Mouse (Mus musculus) megakaryocyte, embryonic 14.5 days (primary cell): Measurements from ENCODE around the gene Mras.

Experiments
- FLI1 ChIP-seq: IDR thresholded peaks from 2 replicates; pipeline ENCODE4 v1.6.1; 2012; ENCODE audit warnings: low read length, inconsistent platforms, mixed read lengths
- GATA1 ChIP-seq: IDR thresholded peaks from 3 replicates; pipeline ENCODE4 v1.6.1; 2012; ENCODE audit warnings: mixed read lengths, low read length, inconsistent platforms, borderline replicate concordance

DNA sequence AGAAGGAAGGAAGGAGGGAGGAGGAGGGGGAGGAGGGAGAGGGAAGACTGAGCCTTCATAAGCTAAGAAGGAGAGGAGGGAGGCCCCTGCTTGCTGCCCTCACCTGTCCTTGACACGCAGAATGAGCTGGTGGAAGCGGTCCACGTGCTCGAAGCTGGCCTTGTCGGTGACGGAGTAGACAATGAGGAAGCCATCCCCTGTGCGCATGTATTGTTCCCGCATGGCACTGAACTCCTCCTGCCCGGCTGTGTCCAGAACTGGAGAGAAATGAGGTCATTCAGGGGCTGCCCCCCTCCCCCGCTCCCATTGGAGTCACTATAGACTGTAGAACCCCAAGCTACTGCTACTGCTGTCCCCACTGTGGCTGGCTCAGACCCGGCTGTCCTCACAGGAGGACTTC is 42.8 kb downstream of the Mras start:
- TF ChIP-seq FLI1: no peak
- TF ChIP-seq GATA1: no peak
